Mouse (Mus musculus): ENCODE results near the gene Trp53. TPM values are rescaled to one million over a fixed set of nuclear protein-coding genes. Genes with fewer than 3 reads are reported as not detected.
A peak's percentile ranks its signal among the peaks of the same experiment; 100 is the strongest.
"Not testable (repeated sequence)": the region's sequence is repeated elsewhere in the genome, so short reads cannot be mapped to it uniquely, and the experiment has no call there.

Gene Trp53
- 132 and 134 TPM in 2 replicates for polyA plus RNA-seq (2015; fragmentation: Nextera tagmentation; extraction: Ambion mirVana)

DNA sequence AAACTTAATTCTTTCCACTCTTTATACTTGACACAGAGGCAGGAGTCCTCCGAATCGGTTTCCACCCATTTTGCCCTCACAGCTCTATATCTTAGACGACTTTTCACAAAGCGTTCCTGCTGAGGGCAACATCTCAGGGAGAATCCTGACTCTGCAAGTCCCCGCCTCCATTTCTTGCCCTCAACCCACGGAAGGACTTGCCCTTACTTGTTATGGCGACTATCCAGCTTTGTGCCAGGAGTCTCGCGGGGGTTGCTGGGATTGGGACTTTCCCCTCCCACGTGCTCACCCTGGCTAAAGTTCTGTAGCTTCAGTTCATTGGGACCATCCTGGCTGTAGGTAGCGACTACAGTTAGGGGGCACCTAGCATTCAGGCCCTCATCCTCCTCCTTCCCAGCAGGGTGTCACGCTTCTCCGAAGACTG, at the start of gene Trp53, which contains the start of gene Wrap53:
Trp53 (plus strand) TSS at position 269 of the 424 bp plus-strand sequence.
Wrap53 (minus strand) TSS at position 165 of the 424 bp plus-strand sequence.
- peaks cover 11% of the 10 kb centered on the region; the same call in 1 of the 2 replicates for H3K36me3 ChIP-seq
- H3K27ac ChIP-seq = peak within 1 kb of the TSS; percentile 96
- peak within 1 kb of the TSS; percentile 77 for H3K4me3 ChIP-seq
- no peaks in the 10 kb centered on the region for H3K9me3 ChIP-seq
- peak within 1 kb of the TSS; percentile 80 for H3K4me2 ChIP-seq
- peak within 1 kb of the TSS; percentile 80 for H3K9ac ChIP-seq
- H3K27me3 ChIP-seq = no peaks in the 10 kb centered on the region
- H3K4me1 ChIP-seq = peaks cover 33% of the 10 kb centered on the region
- ATAC-seq (ENCODE audit: insufficient number of reproducible peaks, low FRiP score, low TSS enrichment, low read depth) = peak; percentile 58
- under 1% methylated on average over 13 of the region's 13 CpGs for WGBS

DNA sequence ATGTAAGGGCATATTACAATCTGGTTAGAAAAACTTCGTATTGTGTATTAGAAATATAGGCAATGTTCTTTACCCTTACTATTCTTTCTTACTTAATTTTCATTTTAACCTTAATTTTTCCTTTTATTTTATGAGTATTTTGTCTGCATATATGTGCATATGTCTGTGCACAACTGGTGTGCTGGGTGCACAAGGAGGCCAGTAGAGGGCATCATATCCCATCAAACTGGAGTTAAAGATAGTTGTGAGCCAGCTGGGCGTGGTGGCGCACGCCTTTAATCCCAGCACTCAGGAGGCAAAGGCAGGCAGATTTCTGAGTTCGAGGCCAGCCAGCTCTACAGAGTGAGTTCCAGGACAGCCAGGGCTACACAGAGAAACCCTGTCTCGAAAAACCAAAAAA, 49.4 kb upstream of the Trp53 start:
- H3K9ac ChIP-seq; H3K4me1 ChIP-seq; H3K36me3 ChIP-seq; H3K27me3 ChIP-seq; H3K4me3 ChIP-seq; H3K4me2 ChIP-seq; H3K9me3 ChIP-seq; H3K27ac ChIP-seq; ATAC-seq (ENCODE audit: insufficient number of reproducible peaks, low FRiP score, low TSS enrichment, low read depth): not testable (repeated sequence)
- WGBS = 91% methylated on average over 6 of the region's 6 CpGs

DNA sequence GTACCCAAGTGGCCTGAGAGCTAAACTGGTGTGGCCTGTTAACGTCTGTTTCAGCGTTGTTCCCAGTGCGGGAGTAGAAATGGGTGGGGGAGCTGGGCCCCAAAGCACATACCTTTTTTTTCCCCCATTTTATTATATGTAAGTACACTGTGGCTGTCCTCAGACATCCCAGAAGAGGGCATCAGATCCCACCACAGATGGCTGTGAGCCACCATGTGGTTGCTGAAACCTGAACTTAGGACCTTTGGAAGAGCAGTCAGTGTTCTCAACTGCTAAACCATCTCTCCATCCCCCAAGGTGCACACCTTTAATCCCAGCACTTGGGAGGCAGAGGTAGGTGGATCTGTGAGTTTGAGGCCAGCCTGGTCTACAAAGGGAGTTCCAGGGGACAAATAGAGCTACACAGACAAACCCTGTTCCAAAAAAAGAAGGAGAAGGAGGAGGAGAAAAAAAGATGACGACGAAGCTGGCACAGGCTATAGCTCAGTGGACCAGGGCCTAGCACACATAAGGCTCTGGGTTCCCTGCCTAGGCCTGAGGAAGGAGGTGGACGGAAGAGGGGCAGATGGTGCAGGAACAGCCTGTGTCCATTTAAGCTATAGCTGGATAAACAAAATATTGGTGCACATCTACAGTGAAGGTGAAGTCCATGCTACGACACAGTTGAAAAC, 47.5 kb upstream of the Trp53 start:
- 70% methylated on average over 7 of the region's 7 CpGs for WGBS

DNA sequence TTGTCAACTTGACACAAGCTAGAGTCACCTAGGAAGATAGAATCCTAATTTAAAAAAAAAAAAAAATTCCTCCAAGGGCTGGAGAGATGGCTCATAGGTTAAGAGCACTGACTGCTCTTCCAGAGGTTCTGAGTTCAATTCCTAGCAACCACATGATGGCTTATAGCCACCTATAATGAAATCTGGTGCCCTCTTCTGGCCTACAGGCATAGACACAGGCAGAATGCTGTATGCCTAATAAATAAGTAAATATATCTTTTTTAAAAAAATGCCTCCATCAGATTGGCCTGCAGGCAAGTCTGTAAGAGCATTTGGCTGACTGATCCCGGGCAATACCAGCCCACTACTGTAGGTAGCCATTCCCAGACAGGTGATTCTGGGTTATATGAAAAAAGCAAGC, 45.2 kb upstream of the Trp53 start:
- no peak overlapping the region for H3K4me3 ChIP-seq
- WGBS = 82% methylated on average over 1 of the region's 1 CpGs

More for the DNA sequence above, 47.5 kb upstream of the Trp53 start:
- peaks cover 2% of the 10 kb centered on the region; the same call in 1 of the 2 replicates for H3K4me1 ChIP-seq
- no peak overlapping the region for H3K4me2 ChIP-seq
- H3K9me3 ChIP-seq = no peaks in the 10 kb centered on the region
- H3K36me3 ChIP-seq = no peaks in the 10 kb centered on the region
- H3K27ac ChIP-seq = no peak overlapping the region
- no peaks in the 10 kb centered on the region for H3K27me3 ChIP-seq
- no peak for ATAC-seq (ENCODE audit: insufficient number of reproducible peaks, low FRiP score, low TSS enrichment, low read depth)
- H3K9ac ChIP-seq = no peak overlapping the region
- no peak overlapping the region for H3K4me3 ChIP-seq

DNA sequence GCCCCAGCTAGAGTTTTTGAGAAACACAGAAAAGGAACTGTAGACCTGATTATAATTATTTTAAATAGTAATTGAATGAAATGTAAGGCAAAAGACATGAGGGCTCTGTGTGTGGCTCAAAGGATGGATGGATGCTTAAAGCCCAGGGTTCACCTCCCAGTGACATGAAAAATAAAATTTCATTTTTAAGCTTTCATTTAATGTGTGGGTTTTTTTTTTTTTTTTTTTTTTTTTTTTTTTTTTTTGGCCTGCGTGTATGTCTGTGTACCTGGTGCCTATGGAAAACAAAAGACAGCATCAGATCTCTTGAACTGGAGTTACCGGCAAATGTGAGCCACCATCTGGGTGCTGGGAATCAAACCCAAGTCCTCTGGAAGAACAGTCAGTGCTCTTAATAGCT, 39.5 kb upstream of the Trp53 start:
- H3K4me3 ChIP-seq = no peak overlapping the region
- ATAC-seq (ENCODE audit: insufficient number of reproducible peaks, low FRiP score, low TSS enrichment, low read depth) = no peak
- H3K9ac ChIP-seq = no peak overlapping the region
- H3K4me2 ChIP-seq = no peak overlapping the region
- no peak overlapping the region for H3K27ac ChIP-seq
- H3K36me3 ChIP-seq = no peaks in the 10 kb centered on the region
- peaks cover under 1% of the 10 kb centered on the region for H3K4me1 ChIP-seq
- 100% methylated on average over 2 of the region's 2 CpGs for WGBS
- no peaks in the 10 kb centered on the region for H3K9me3 ChIP-seq
- no peaks in the 10 kb centered on the region for H3K27me3 ChIP-seq

More for the DNA sequence above, 45.2 kb upstream of the Trp53 start:
- Histone ChIP-seq H3K4me1 (no peaks in the 10 kb centered on the region; the same call in 1 of the 2 replicates), H3K9ac (no peak overlapping the region), H3K4me2 (no peak overlapping the region), H3K27me3 (no peaks in the 10 kb centered on the region), H3K27ac (no peak overlapping the region), H3K36me3 (no peaks in the 10 kb centered on the region), H3K9me3 (no peaks in the 10 kb centered on the region)
- no peak for ATAC-seq (ENCODE audit: insufficient number of reproducible peaks, low FRiP score, low TSS enrichment, low read depth)

DNA sequence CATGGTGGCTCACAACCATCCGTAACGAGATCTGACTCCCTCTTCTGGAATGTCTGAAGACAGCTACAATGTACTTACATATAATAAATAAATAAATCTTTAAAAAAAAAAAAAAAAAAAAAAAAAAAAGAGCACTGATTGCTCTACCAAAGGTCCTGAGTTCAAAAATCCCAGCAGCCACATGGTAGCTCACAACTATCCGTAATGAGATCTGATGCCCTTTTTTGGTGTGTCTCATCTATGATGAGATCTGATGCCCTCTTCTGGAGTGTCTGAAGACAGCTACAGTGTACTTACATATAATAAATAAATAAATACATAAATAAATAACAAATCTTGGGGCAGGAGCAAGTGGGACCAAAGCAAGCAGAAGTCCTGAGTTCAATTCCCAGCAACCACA, 38.4 kb upstream of the Trp53 start:
- H3K4me3 ChIP-seq; ATAC-seq (ENCODE audit: insufficient number of reproducible peaks, low FRiP score, low TSS enrichment, low read depth); H3K9ac ChIP-seq; H3K9me3 ChIP-seq; H3K27me3 ChIP-seq; H3K36me3 ChIP-seq; H3K4me2 ChIP-seq; H3K27ac ChIP-seq; H3K4me1 ChIP-seq: not testable (repeated sequence)
- WGBS = 88% methylated on average over 2 of the region's 3 CpGs

DNA sequence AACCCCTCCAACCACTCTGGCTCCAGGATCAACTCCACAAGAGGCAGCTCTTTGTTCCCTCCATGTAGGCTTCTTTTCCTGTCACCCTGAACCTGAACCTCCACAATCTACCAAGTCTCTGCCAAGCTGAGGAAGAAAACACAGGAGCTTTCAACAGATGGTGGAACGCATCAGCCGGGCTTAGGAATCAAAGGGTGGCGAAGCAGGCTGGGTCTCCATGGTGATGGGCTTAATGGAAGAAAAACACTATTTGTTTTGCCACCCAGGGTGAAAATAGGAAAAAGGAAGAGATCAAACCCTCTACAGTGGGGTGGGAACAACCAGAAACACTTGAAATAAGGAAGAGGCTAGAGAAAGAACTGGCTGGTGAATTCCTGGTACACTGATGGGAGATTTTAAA, 36.6 kb upstream of the Trp53 start:
- Histone ChIP-seq H3K9me3 (no peaks in the 10 kb centered on the region), H3K36me3 (no peaks in the 10 kb centered on the region), H3K27ac (no peak overlapping the region), H3K27me3 (no peaks in the 10 kb centered on the region), H3K4me1 (peaks cover 22% of the 10 kb centered on the region), H3K4me2 (no peak overlapping the region), H3K4me3 (no peak overlapping the region), H3K9ac (no peak overlapping the region)
- no peak for ATAC-seq (ENCODE audit: insufficient number of reproducible peaks, low FRiP score, low TSS enrichment, low read depth)
- 34% methylated on average over 3 of the region's 3 CpGs for WGBS

DNA sequence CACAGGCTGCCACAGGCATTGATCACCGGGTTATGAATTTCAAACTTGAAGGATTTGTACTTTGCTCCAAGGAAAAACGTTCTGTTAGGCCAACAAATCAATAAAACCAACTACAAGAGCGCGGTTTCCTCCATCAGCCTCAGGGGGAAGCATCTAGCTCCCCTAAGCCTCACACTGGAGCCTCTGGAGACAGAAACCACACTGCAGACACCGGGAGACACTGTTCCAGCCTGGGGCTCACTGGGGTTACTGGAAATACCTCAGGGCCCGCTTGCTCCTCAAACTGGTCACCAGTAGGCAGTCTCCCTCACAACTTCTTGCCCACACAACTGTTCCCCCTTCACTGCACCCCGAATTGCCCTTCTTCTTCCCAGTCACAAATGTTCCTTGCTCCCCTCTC, 34.2 kb upstream of the Trp53 start:
- 8% methylated on average over 7 of the region's 7 CpGs for WGBS
- H3K9me3 ChIP-seq = no peaks in the 10 kb centered on the region
- no peak for ATAC-seq (ENCODE audit: insufficient number of reproducible peaks, low FRiP score, low TSS enrichment, low read depth)

DNA sequence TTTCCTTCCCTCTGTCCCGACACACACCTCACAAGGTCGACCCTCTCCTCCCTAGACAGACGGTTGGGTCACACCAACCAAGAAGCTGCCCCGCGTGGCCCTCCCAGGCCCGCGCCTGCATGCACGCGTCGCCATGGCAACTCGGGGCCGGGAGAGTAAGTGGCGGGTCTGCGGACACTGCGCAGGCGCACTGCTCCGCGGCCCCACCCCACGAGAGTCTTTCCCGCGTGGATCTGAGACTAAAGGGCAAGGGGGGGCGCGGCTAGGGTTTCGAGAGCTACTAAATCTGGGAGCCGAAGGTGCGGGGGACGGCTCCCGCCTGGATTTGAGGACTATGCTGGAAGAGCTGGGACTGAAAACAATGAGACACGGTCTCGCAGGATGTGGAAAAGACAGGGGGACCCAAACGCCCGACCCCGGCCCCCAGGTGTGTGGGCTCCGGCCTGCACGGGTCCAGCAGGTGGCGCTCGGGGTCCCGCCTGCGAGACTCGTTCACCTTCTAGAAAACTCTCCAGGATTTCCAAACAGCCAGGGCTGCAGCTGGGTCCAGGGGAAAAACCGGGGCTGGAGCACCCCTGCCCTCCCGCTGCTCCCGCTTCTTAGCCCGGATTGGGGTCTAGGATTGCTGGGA, 33.6 kb upstream of the Trp53 start:
- Histone ChIP-seq H3K4me2 (peak overlapping the region; percentile 92), H3K27me3 (no peaks in the 10 kb centered on the region), H3K4me1 (peaks cover 27% of the 10 kb centered on the region), H3K27ac (peak overlapping the region; percentile 89), H3K36me3 (no peaks in the 10 kb centered on the region), H3K4me3 (peak overlapping the region; percentile 54), H3K9ac (peak overlapping the region; percentile 57), H3K9me3 (no peaks in the 10 kb centered on the region)
- WGBS = under 1% methylated on average over 44 of the region's 44 CpGs
- ATAC-seq (ENCODE audit: insufficient number of reproducible peaks, low FRiP score, low TSS enrichment, low read depth) = peak; percentile 71

More for the DNA sequence above, 34.2 kb upstream of the Trp53 start:
- H3K27me3 ChIP-seq = no peaks in the 10 kb centered on the region
- no peaks in the 10 kb centered on the region for H3K36me3 ChIP-seq
- peak overlapping the region; percentile 89 for H3K27ac ChIP-seq
- H3K9ac ChIP-seq = peak overlapping the region; percentile 57
- peak overlapping the region; percentile 54 for H3K4me3 ChIP-seq
- H3K4me1 ChIP-seq = peaks cover 27% of the 10 kb centered on the region
- H3K4me2 ChIP-seq = peak overlapping the region; percentile 92

DNA sequence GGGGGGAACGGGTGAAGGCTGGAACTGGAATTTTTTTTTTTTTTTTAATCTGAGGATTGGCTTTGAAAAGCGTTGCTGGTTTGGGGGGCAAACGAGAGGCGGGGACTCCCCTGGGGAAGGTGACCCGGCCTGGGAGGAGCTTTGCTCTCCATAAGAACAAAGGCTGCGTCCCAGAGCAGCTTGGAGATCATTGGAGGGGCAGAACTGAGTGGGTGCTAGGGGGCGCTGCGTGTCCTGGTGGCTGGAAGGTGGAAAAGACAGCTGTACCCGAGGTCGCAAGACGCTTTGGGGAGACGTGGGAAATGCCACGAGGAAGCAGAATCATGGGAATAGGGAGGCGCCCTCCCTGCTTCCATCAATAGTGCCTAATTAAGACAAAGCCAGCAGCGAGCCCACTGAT, 33.1 kb upstream of the Trp53 start:
- H3K4me3 ChIP-seq = peak overlapping the region; percentile 54
- peaks cover 27% of the 10 kb centered on the region for H3K4me1 ChIP-seq
- H3K27ac ChIP-seq = peak overlapping the region; percentile 89
- H3K9me3 ChIP-seq = no peaks in the 10 kb centered on the region
- ATAC-seq (ENCODE audit: insufficient number of reproducible peaks, low FRiP score, low TSS enrichment, low read depth) = no peak
- H3K36me3 ChIP-seq = no peaks in the 10 kb centered on the region
- H3K9ac ChIP-seq = peak overlapping the region; percentile 57
- H3K27me3 ChIP-seq = no peaks in the 10 kb centered on the region
- H3K4me2 ChIP-seq = peak overlapping the region; percentile 92
- WGBS = 5% methylated on average over 15 of the region's 15 CpGs

DNA sequence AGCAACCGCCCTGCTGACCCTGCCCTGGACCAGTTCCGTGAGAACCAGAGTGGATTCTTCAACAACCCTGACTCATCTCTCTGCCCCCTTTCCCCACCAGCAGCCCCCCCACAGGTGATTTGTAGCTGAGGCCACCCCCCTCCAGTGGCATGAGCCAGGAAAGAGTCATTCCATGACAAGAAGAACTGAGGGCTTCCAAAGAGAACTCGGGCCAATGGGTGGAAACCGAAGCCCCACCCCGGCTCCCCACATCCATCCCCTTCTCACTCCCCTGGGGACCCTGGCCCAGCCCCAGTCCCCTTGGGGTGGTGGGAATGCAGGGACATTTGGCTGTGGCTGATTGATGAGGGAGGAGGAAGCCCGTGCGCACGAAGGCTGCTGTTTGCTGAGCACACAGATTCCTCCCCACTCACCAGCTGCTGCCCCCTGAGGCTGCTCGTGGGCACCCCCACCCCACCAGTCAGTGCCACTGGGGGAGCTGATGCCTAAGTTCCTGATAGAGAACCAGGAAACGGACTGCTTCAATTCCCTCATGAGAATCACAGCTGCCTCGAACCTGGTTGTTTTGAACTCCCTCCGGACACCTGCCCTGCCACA, 31.0 kb upstream of the Trp53 start, which contains the start of gene Dnah2:
Dnah2 (minus strand) TSS at position 51 of the 597 bp plus-strand sequence.
- Histone ChIP-seq H3K4me1 (peaks cover 33% of the 10 kb centered on the region), H3K27ac (no peak within 1 kb of the TSS), H3K36me3 (no peaks in the 10 kb centered on the region), H3K4me2 (no peak within 1 kb of the TSS), H3K9me3 (no peaks in the 10 kb centered on the region), H3K4me3 (no peak within 1 kb of the TSS), H3K9ac (peak within 1 kb of the TSS; percentile 2; the same call in 1 of the 2 replicates), H3K27me3 (no peaks in the 10 kb centered on the region)
- no peak for ATAC-seq (ENCODE audit: insufficient number of reproducible peaks, low FRiP score, low TSS enrichment, low read depth)
- WGBS = 34% methylated on average over 12 of the region's 12 CpGs

DNA sequence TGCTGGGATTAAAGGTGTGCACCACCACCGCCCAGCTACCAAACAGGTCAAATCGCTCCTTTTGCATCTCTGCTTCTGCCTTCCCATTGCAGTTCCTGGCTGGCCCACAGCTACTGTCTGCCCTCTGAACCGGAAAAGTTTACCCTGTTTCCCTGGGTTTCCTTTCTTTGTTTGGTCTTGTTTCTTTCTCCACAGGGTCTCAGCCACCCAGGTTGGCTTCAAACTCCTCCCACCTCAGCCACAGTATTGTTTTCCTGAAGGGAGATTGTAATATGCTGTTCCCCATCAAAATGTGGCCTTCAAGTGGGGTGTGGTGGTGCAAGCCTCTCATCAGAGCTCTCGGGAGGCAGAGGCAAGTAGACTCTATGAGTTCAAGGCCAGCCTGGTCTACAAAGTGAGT, 28.8 kb upstream of the Trp53 start:
- Histone ChIP-seq H3K4me3 (no peak overlapping the region), H3K9ac (no peak overlapping the region), H3K36me3 (no peaks in the 10 kb centered on the region), H3K4me2 (no peak overlapping the region), H3K4me1 (peaks cover 26% of the 10 kb centered on the region), H3K9me3 (no peaks in the 10 kb centered on the region), H3K27me3 (no peaks in the 10 kb centered on the region), H3K27ac (no peak overlapping the region)
- no peak for ATAC-seq (ENCODE audit: insufficient number of reproducible peaks, low FRiP score, low TSS enrichment, low read depth)
- 82% methylated on average over 4 of the region's 4 CpGs for WGBS
